ENCODE assay signal across 9 mouse cellular contexts in the genomic region with DNA sequence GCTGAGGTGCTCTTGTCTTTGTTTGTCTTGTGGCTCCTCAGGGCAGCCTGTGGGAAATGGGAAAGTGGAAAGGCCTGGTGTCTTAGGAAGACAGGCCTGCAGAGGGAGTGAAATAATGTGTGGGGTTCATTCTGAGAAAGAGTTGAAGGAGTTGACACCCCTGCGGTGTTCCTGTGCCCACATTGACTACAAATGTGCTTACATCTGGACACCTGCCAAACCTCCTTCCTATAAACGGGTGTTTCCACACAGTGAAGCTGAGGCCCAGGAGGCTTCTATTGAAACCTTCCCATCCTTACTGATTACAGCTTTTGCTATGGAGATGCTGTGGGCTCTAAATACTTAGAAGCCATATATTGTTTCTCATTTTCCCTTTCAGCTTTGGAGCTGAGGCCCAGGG.
DNase-seq lines count a peak whose midpoint lies in the region; ATAC-seq lines count a peak whose summit lies in the region.
"Had no signal": no experiment of that assay in that cellular context is flagged by ENCODE, and none has a peak within 500 bp of the region (broad histone marks: within the 10 kb centered on the region; RNA-seq: fewer than 3 reads in every experiment).

No protein-coding gene starts in this region.

- H3K36me3 ChIP-seq in neural tube, embryonic 12.5 days = no peaks in the 10 kb centered on the region
- H3K36me3 ChIP-seq in neural tube, embryonic 15.5 days = no peaks in the 10 kb centered on the region

- H3K4me3 ChIP-seq in neural tube, embryonic 12.5 days = no peak overlapping the region
- H3K4me3 ChIP-seq in neural tube, embryonic 15.5 days (replicated peaks) = no peak overlapping the region
- H3K4me3 ChIP-seq: myocyte had no signal

- no peak overlapping the region for H3K9ac ChIP-seq in neural tube, embryonic 12.5 days
- H3K9ac ChIP-seq in neural tube, embryonic 15.5 days (replicated peaks) = no peak overlapping the region

- H3K9me3 ChIP-seq in neural tube, embryonic 12.5 days = no peaks in the 10 kb centered on the region
- H3K9me3 ChIP-seq in neural tube, embryonic 15.5 days (replicated peaks) = no peaks in the 10 kb centered on the region

- no peak overlapping the region for H3K4me2 ChIP-seq in neural tube, embryonic 12.5 days (replicated peaks)
- no peak overlapping the region for H3K4me2 ChIP-seq in neural tube, embryonic 15.5 days

- WGBS in neural tube, embryonic 12.5 days = 25% methylated on average over 2 of the region's 2 CpGs
- 13% methylated on average over 2 of the region's 2 CpGs for WGBS in neural tube, embryonic 15.5 days

- DNase-seq in frontal cortex, postnatal 36 days (ENCODE audit: low spot score in 2 of 2) = peak; percentile 15 to 33
- DNase-seq in frontal cortex, postnatal 10 days (ENCODE audit: low spot score in 2 of 2) = no peak
- no peak for DNase-seq in neural tube, embryonic 10.5 days (ENCODE audit: extremely low spot score, low spot score)
- DNase-seq in urinary bladder, postnatal 36 days (ENCODE audit: low spot score in 2 of 2) = no peak
- DNase-seq in kidney, adult 11 months = no peak

- H3K27me3 ChIP-seq in neural tube, embryonic 12.5 days (replicated peaks) = no peaks in the 10 kb centered on the region
- H3K27me3 ChIP-seq in neural tube, embryonic 15.5 days (replicated peaks) = no peaks in the 10 kb centered on the region

- H3K27ac ChIP-seq in neural tube, embryonic 12.5 days = no peak overlapping the region
- peak overlapping the region; percentile 57 for H3K27ac ChIP-seq in neural tube, embryonic 15.5 days (replicated peaks)

- H3K4me1 ChIP-seq in neural tube, embryonic 12.5 days = peaks cover 23% of the 10 kb centered on the region
- H3K4me1 ChIP-seq in neural tube, embryonic 15.5 days = peaks cover 42% of the 10 kb centered on the region

- ATAC-seq in neural tube, embryonic 12.5 days (ENCODE audit: low FRiP score, low read depth) = peak; percentile 46
- peak; percentile 53 for ATAC-seq in granulocyte monocyte progenitor cell, adult 5-6 weeks (replicated peaks; ENCODE audit: poor library complexity, severe bottlenecking)
- ATAC-seq in neural tube, embryonic 15.5 days (ENCODE audit: low FRiP score) = peak; percentile 43

Comparison
In these comparisons a context has a peak if more than half of its experiments do, and no peak if none do; other contexts are left out.
1. DNase-seq: peak in frontal cortex, postnatal 36 days (2 of 2); none in frontal cortex, postnatal 10 days (0 of 2), neural tube, embryonic 10.5 days (single experiment), urinary bladder, postnatal 36 days (0 of 2) and kidney, adult 11 months (single experiment).
2. Peak in every context shown above with its lines, with median percentiles within 50 percentile points of each other: ATAC-seq.